Mouse (Mus musculus) neural tube, embryonic 12.5 days (tissue): ENCODE measurements around the gene Malrd1. TPM values are rescaled to one million over a fixed set of nuclear protein-coding genes. Genes with fewer than 3 reads are reported as not detected.

Source experiments
- ATAC-seq: fragments of 200-750 bp; cut with Nextera tagmentation; 2 replicates; pipeline ENCODE4 v1.8.0; 2017; ENCODE audit warnings: low read depth, mild to moderate bottlenecking, moderate TSS enrichment, moderate library complexity; ENCODE audit not compliant: low FRiP score
- H3K27ac ChIP-seq: fragments of 300-500 bp; sonication (generic); 2 replicates; pipeline ENCODE4 v1.5.1; 2016
- H3K27me3 ChIP-seq: fragments of 300-500 bp; sonication (generic); replicated peaks from 2 replicates; pipeline ENCODE4 v1.6.1; 2016; ENCODE audit warnings: mild to moderate bottlenecking
- H3K36me3 ChIP-seq: fragments of 300-500 bp; sonication (generic); 2 replicates; pipeline ENCODE4 v1.6.1; 2016; ENCODE audit warnings: mild to moderate bottlenecking
- H3K4me1 ChIP-seq: fragments of 300-500 bp; sonication (generic); 2 replicates; pipeline ENCODE4 v1.6.1; 2016
- H3K4me2 ChIP-seq: fragments of 300-500 bp; sonication (generic); replicated peaks from 2 replicates; pipeline ENCODE4 v1.6.1; 2016; ENCODE audit warnings: mild to moderate bottlenecking
- H3K4me3 ChIP-seq: fragments of 300-500 bp; sonication (generic); 2 replicates; pipeline ENCODE4 v1.5.1; 2016
- H3K9ac ChIP-seq: fragments of 300-500 bp; sonication (generic); 2 replicates; pipeline ENCODE4 v1.6.1; 2016; ENCODE audit warnings: mild to moderate bottlenecking
- H3K9me3 ChIP-seq: fragments of 300-500 bp; sonication (generic); 2 replicates; pipeline ENCODE4 v1.6.1; 2016; ENCODE audit warnings: mild to moderate bottlenecking
- WGBS: fragments of 180-500 bp; shearing (Covaris S2); methylation state at CpG from one replicate; pipeline ENCODE4 v1.1.7; 2016; 5-methylcytosine and 5-hydroxymethylcytosine counted together
- polyA plus RNA-seq: library from polyadenylated mRNA; unstranded; fragments of >200 nt; fragmentation: Nextera tagmentation; extraction: Ambion mirVana; gene quantifications from 2 replicates; pipeline ENCODE4 v1.2.1, GENCODE M21; 2016

The Malrd1 gene
- 0.03 and 0.06 TPM in 2 replicates for polyA plus RNA-seq

- no peaks in the 10 kb centered on the region for H3K27me3 ChIP-seq
- 77% methylated on average over 2 of the region's 2 CpGs for WGBS
- 0 out of 2 replicates have a peak, but pooled peaks cover 10% of the 10 kb centered on the region for H3K9me3 ChIP-seq
- no peak within 1 kb of the TSS for H3K4me3 ChIP-seq
- no peak within 1 kb of the TSS for H3K9ac ChIP-seq
- no peak within 1 kb of the TSS for H3K27ac ChIP-seq
- ATAC-seq = no peak
- H3K4me2 ChIP-seq = no peak within 1 kb of the TSS
- H3K36me3 ChIP-seq = no peaks in the 10 kb centered on the region
- no peaks in the 10 kb centered on the region for H3K4me1 ChIP-seq
These were observed at the start of gene Malrd1 for GRCm38 (mm10) chr2:15526241-15526924. TSS of gene Malrd1 (plus strand) at chr2:15526479.

GRCm38 (mm10) chr2:15538643-15539042 lies 12.4 kb downstream of the Malrd1 start:
- no peak overlapping the region for H3K9ac ChIP-seq
- no peaks in the 10 kb centered on the region for H3K9me3 ChIP-seq
- 78% methylated on average over 1 of the region's 1 CpGs for WGBS
- no peaks in the 10 kb centered on the region for H3K4me1 ChIP-seq
- H3K27ac ChIP-seq = no peak overlapping the region
- no peak overlapping the region for H3K4me3 ChIP-seq
- no peak overlapping the region for H3K4me2 ChIP-seq
- H3K27me3 ChIP-seq = no peaks in the 10 kb centered on the region
- ATAC-seq = no peak
- no peaks in the 10 kb centered on the region for H3K36me3 ChIP-seq

GRCm38 (mm10) chr2:15613327-15613948 lies 87.2 kb downstream of the Malrd1 start:
- Histone ChIP-seq H3K4me3 (no peak overlapping the region), H3K9ac (no peak overlapping the region), H3K27ac (no peak overlapping the region), H3K4me1 (no peaks in the 10 kb centered on the region), H3K4me2 (no peak overlapping the region), H3K36me3 (no peaks in the 10 kb centered on the region), H3K27me3 (no peaks in the 10 kb centered on the region), H3K9me3 (no peaks in the 10 kb centered on the region)
- WGBS = 63% methylated on average over 4 of the region's 4 CpGs
- ATAC-seq = no peak

GRCm38 (mm10) chr2:15614026-15614425 lies 87.7 kb downstream of the Malrd1 start:
- Histone ChIP-seq H3K4me1 (no peaks in the 10 kb centered on the region), H3K4me2 (no peak overlapping the region), H3K9me3 (no peaks in the 10 kb centered on the region), H3K4me3 (no peak overlapping the region), H3K9ac (no peak overlapping the region), H3K36me3 (no peaks in the 10 kb centered on the region), H3K27me3 (no peaks in the 10 kb centered on the region), H3K27ac (no peak overlapping the region)
- 79% methylated on average over 5 of the region's 5 CpGs for WGBS
- ATAC-seq = no peak

- no peak for ATAC-seq
- Histone ChIP-seq H3K9ac (no peak overlapping the region), H3K36me3 (no peaks in the 10 kb centered on the region), H3K27me3 (no peaks in the 10 kb centered on the region), H3K4me3 (no peak overlapping the region), H3K27ac (no peak overlapping the region), H3K4me2 (no peak overlapping the region), H3K9me3 (no peaks in the 10 kb centered on the region), H3K4me1 (no peaks in the 10 kb centered on the region)
- WGBS = 84% methylated on average over 1 of the region's 1 CpGs
These were observed 109.5 kb downstream of the Malrd1 start for GRCm38 (mm10) chr2:15635761-15636160.

- Histone ChIP-seq H3K27me3 (no peaks in the 10 kb centered on the region), H3K9ac (no peak overlapping the region), H3K9me3 (no peaks in the 10 kb centered on the region), H3K4me2 (no peak overlapping the region), H3K4me1 (no peaks in the 10 kb centered on the region), H3K36me3 (no peaks in the 10 kb centered on the region), H3K4me3 (no peak overlapping the region), H3K27ac (no peak overlapping the region)
- ATAC-seq = no peak
- WGBS = 72% methylated on average over 1 of the region's 1 CpGs
These were observed 117.6 kb downstream of the Malrd1 start for GRCm38 (mm10) chr2:15643864-15644263.

GRCm38 (mm10) chr2:15656388-15656787 lies 130.1 kb downstream of the Malrd1 start:
- Histone ChIP-seq H3K9me3 (no peaks in the 10 kb centered on the region), H3K36me3 (no peaks in the 10 kb centered on the region), H3K27ac (no peak overlapping the region), H3K4me3 (no peak overlapping the region), H3K4me2 (no peak overlapping the region), H3K9ac (no peak overlapping the region), H3K4me1 (no peaks in the 10 kb centered on the region), H3K27me3 (no peaks in the 10 kb centered on the region)
- ATAC-seq = no peak
- 80% methylated on average over 1 of the region's 1 CpGs for WGBS

GRCm38 (mm10) chr2:15702977-15703376 lies 176.7 kb downstream of the Malrd1 start:
- no peak for ATAC-seq
- no peak overlapping the region for H3K9ac ChIP-seq
- no peak overlapping the region for H3K27ac ChIP-seq
- no peaks in the 10 kb centered on the region for H3K27me3 ChIP-seq
- H3K4me1 ChIP-seq = no peaks in the 10 kb centered on the region
- no peak overlapping the region for H3K4me2 ChIP-seq
- WGBS = 90% methylated on average over 3 of the region's 3 CpGs
- no peaks in the 10 kb centered on the region for H3K9me3 ChIP-seq
- no peaks in the 10 kb centered on the region for H3K36me3 ChIP-seq
- H3K4me3 ChIP-seq = no peak overlapping the region

GRCm38 (mm10) chr2:15740945-15741344 lies 214.7 kb downstream of the Malrd1 start:
- H3K27me3 ChIP-seq = no peaks in the 10 kb centered on the region
- H3K4me1 ChIP-seq = no peaks in the 10 kb centered on the region
- no peak overlapping the region for H3K27ac ChIP-seq
- 94% methylated on average over 1 of the region's 1 CpGs for WGBS
- no peaks in the 10 kb centered on the region for H3K9me3 ChIP-seq
- no peak overlapping the region for H3K4me2 ChIP-seq
- no peak overlapping the region for H3K9ac ChIP-seq
- no peak for ATAC-seq
- no peaks in the 10 kb centered on the region for H3K36me3 ChIP-seq
- H3K4me3 ChIP-seq = no peak overlapping the region

GRCm38 (mm10) chr2:15744979-15745688 lies 218.9 kb downstream of the Malrd1 start:
- H3K9ac ChIP-seq = no peak overlapping the region
- H3K27me3 ChIP-seq = no peaks in the 10 kb centered on the region
- H3K4me2 ChIP-seq = no peak overlapping the region
- H3K4me1 ChIP-seq = no peaks in the 10 kb centered on the region
- no peak overlapping the region for H3K4me3 ChIP-seq
- H3K27ac ChIP-seq = no peak overlapping the region
- no peaks in the 10 kb centered on the region for H3K36me3 ChIP-seq
- H3K9me3 ChIP-seq = no peaks in the 10 kb centered on the region
- no peak for ATAC-seq
- 86% methylated on average over 4 of the region's 4 CpGs for WGBS

GRCm38 (mm10) chr2:15784818-15785217 lies 258.5 kb downstream of the Malrd1 start:
- Histone ChIP-seq H3K27me3 (no peaks in the 10 kb centered on the region), H3K4me3 (no peak overlapping the region), H3K9ac (no peak overlapping the region), H3K36me3 (no peaks in the 10 kb centered on the region), H3K4me1 (no peaks in the 10 kb centered on the region), H3K27ac (no peak overlapping the region), H3K4me2 (no peak overlapping the region), H3K9me3 (no peaks in the 10 kb centered on the region)
- ATAC-seq = no peak
- WGBS = 91% methylated on average over 2 of the region's 2 CpGs

- no peak for ATAC-seq
- no peak overlapping the region for H3K4me2 ChIP-seq
- no peaks in the 10 kb centered on the region for H3K36me3 ChIP-seq
- H3K27me3 ChIP-seq = no peaks in the 10 kb centered on the region
- no peak overlapping the region for H3K9ac ChIP-seq
- H3K27ac ChIP-seq = no peak overlapping the region
- H3K9me3 ChIP-seq = no peaks in the 10 kb centered on the region
- no peaks in the 10 kb centered on the region for H3K4me1 ChIP-seq
- 71% methylated on average over 1 of the region's 1 CpGs for WGBS
- H3K4me3 ChIP-seq = no peak overlapping the region
These were observed 289.4 kb downstream of the Malrd1 start for GRCm38 (mm10) chr2:15815724-15816123.
